Mouse (Mus musculus) monocyte, adult 5-6 weeks (primary cell): Measurements from ENCODE around the gene Tns4. TPM values are rescaled to one million over a fixed set of nuclear protein-coding genes. Genes with fewer than 3 reads are reported as not detected.

Experiments
- ATAC-seq: fragments of 153-309, 156-312 bp; replicated peaks from 2 replicates; pipeline ENCODE4 v1.8.0; 2017; ENCODE audit warnings: mild to moderate bottlenecking; ENCODE audit not compliant: low TSS enrichment, insufficient number of reproducible peaks, severe bottlenecking, poor library complexity, low FRiP score
- total RNA-seq: library from RNA; stranded (forward); fragments of 200-1000, 200-491, 200-594 nt; gene quantifications from 3 replicates; pipeline ENCODE4 v1.2.3, GENCODE M21; 2017

The Tns4 gene
- total RNA-seq, 1 experiment from 2014 or later, result 4.2 TPM

DNA sequence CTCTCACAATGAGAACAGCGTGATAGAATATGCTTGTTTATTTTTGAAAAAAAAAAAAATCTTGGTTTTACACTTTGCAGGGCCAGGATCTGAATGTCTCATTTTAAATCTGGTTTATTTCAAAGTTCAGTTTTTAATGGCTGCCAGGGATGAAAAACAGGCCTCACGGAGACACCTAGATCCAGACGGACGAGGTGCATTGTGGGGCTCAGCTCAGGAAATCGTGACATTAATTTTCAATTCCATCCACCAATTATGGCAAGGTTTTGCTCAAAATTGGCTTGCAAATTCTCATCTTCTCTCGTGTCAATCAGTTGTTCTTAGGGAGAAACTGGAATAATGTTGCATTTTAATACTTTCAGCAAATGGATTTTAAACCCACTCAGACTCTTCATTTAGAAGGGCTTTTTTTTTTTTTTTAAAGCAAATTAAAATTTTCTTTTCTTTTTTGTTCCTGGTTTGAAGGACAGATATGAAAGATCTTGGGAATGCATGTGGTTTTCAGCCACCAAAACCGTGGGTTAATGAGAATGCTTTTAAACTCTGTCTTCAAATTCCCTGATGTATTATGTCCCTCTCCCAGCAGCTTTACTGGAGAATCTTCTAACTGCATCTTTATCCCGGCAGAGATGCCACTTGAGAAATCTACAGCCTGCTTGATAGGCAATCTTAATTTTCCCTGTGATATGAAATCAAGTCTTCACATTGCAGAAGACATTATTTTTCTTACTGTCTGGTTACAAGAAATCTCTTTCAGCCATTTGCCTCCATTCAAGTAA lies 8.1 kb upstream of the Tns4 start:
- ATAC-seq, result no peak

- ATAC-seq, result no peak
Observed at GRCm38 (mm10) chr11:99096417-99096816, 7.3 kb upstream of the Tns4 start.

- ATAC-seq, result no peak
Observed at GRCm38 (mm10) chr11:99095759-99096158, 6.7 kb upstream of the Tns4 start.

- ATAC-seq, result no peak
Observed at GRCm38 (mm10) chr11:99094911-99095676, 6.0 kb upstream of the Tns4 start.

DNA sequence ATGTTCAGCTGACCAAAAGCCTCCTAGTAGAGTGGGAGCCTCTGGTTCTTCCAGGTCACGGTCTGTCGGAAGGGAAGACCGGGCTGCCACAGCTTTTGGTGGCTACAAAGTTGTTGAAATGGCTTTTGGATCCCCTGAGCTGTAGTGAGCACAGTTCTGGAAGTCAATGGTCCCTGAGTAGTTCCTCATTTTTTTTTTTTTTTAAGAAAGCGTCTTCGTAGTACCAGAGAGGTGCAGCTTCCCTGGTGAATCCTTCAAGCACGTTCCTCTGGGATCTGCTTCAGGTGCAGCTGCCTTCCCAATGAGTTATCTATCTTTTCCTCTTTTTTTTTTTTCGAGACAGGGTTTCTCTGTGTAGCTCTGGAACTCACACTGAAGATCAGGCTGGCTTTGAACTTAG lies 4.6 kb upstream of the Tns4 start:
- ATAC-seq, result no peak

GRCm38 (mm10) chr11:99091666-99092065 lies 2.6 kb upstream of the Tns4 start:
- no peak for ATAC-seq

DNA sequence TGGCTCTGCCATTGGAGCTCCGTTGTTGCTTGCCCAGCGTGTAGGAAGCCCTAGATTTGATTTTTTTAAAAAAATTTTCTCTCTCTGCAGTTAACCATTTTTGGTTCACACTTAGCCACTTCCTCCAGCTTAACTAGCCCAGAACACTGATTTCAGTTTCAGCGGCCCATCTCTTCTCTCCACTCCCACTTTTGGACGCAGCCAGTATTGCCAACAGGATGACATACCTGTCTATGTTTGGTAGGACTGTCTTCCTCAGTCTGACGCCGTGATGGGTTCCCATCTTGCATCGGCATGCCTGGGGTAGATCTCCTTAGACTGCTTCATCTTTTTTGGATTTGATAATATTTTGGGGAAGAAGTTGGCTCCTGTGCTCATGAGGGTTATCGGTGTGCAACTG lies 1.3 kb upstream of the Tns4 start:
- ATAC-seq, result no peak

DNA sequence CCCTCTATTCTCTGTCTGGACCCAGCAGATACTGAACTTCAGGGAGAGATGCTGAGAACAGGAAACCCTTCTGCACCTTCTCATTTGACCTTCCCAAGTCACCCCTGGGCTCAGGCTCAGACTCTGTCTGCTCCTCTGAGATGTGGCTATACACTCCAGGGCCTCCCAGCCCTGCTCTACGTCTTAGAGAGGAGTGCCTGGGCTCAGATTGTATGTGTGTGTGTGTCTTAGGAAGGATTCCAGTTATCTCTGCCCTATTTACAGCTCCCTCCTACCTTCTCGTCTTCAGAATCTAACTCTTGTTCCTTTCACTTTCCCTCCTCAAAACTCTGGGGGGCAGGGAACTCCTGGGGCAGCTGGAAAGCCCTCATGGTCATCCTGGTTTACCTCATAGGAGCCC lies 620 bp downstream of the Tns4 start:
- no peak for ATAC-seq

GRCm38 (mm10) chr11:99084366-99084765 lies 4.7 kb downstream of the Tns4 start:
- ATAC-seq, result no peak

DNA sequence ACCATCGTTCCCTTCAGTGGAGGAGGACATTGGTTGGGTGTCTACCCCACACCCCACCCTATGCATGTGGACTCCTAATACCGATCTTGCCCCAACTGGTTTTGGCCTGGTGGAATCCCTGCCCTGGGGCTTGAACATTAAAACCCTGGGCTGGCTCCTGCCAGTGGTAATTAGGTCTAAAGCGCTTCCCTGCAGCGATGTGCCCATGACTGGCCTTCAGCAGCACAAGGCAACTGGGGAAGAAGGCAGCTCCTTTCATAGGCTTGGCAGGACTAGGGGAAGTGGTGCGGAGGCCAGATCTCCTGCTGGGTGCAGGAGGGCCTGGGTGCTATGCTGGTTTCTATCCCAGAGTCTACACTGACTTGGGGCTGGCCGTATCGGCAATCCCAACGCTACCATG lies 5.6 kb downstream of the Tns4 start:
- no peak for ATAC-seq

DNA sequence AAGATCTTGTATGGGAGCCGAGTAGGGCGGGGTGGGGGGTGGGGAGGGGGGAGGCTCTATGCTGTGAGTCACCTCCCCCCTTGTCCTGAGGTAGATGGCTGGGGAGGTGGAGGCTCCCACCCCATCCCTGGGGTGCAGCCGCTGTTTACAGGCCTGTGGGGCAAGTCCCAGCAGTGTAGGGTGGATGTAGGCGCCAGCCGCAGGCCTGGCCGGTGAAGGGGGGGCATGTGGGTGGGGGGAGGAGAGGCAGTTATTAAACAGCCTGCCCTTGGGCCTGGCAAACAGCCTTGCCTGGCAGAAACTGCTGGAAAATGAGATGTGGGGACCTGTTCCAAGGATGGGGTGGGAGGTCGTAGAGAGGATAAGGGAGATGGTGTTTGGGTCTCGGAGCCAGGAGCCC lies 7.0 kb downstream of the Tns4 start:
- no peak for ATAC-seq

GRCm38 (mm10) chr11:99081566-99081965 lies 7.5 kb downstream of the Tns4 start:
- ATAC-seq, result no peak

DNA sequence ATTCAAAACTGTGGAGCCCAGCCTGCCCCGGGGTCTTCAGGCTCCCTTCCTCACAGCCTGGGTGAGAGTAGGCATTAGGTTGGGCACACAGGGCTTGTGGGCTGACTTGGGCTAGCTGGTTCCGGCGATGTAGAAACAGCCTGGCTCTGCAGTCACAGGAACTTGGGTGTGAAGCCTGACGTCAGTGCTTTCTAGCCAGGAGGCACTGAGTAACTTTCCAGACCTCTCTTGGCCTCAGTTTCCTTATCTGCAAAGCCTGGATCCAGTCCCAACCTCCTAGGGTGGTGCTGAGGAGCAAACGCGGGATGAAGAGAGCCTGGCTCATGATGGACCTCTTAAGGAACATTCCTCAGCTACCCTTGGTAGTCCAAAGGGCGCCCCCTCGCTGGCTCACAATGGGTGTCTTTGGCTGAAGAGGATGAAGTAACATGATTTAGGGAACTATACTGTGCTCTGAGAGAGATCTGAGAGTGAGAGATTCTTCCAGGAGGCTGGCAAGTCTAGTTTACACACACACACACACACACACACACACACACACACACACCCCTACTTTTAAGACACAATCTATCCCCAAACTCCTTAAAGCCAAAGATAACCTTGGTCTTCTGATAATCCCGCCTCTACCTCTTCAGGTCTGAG lies 8.1 kb downstream of the Tns4 start:
- ATAC-seq, result no peak

GRCm38 (mm10) chr11:99077869-99078268 lies 11.2 kb downstream of the Tns4 start:
- no peak for ATAC-seq

- ATAC-seq, result no peak
Observed at GRCm38 (mm10) chr11:99076744-99077319, 12.3 kb downstream of the Tns4 start.

GRCm38 (mm10) chr11:99073781-99074180 lies 15.3 kb downstream of the Tns4 start:
- ATAC-seq, result peak; percentile 71

GRCm38 (mm10) chr11:99071866-99072265 lies 17.2 kb downstream of the Tns4 start:
- ATAC-seq, result no peak

GRCm38 (mm10) chr11:99068455-99068854 lies 20.7 kb downstream of the Tns4 start:
- ATAC-seq, result peak; percentile 86

DNA sequence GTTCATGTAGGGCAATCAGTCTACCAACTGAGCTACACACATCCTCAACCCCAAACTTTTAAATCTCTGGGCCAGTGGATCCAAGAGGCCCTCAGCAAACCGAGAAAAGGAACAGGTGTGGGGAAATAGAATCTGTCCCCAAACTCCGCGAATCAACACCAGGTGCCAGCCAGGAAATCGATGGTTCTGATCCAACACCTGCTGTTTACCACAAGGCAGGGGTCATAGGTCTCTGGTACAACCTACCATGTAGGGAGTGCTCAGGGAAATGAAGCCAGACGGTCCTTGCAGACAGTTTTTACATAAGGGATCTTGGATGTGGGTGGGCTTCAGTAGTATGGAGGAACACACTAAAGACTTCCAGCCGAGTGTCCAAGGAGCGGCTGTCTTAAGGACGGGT lies 21.5 kb downstream of the Tns4 start:
- no peak for ATAC-seq
